Mouse (Mus musculus) layer of hippocampus, adult 2 months (tissue): ENCODE measurements around the gene Tcf7l2. TPM values are rescaled to one million over a fixed set of nuclear protein-coding genes. Genes with fewer than 3 reads are reported as not detected.

ENCODE experiments used
- DNase-seq, 2 experiments: peaks; one replicate each; pipeline ENCODE4 v3.0.0; 2022; ENCODE audit warnings: low spot score in 2 of 2
- H3K27ac ChIP-seq: fragments of 200-600 bp; 2 replicates; pipeline ENCODE4 v1.8.1; 2022
- H3K4me3 ChIP-seq: fragments of 200-600 bp; 2 replicates; pipeline ENCODE4 v1.8.1; 2022; ENCODE audit warnings: mild to moderate bottlenecking
- CTCF ChIP-seq: fragments of 200-600 bp; conservative IDR thresholded peaks from 2 replicates; pipeline ENCODE4 v1.8.1; 2022; ENCODE audit warnings: antibody characterized with exemption, mild to moderate bottlenecking, moderate library complexity
- total RNA-seq, 2 experiments: library from RNA; stranded (reverse); gene quantifications; 2 replicates each; pipeline ENCODE4 v1.2.3; 2021

The Tcf7l2 gene
- total RNA-seq, 2 experiments from 2014 or later: 9.9 to 11.3 TPM

- no peak for TF ChIP-seq CTCF
- Histone ChIP-seq H3K4me3 (no peak overlapping the region), H3K27ac (no peak overlapping the region)
- no peak for DNase-seq
Observed at GRCm38 (mm10) chr19:55969929-55970531, 228.4 kb downstream of the Tcf7l2 start.

- TF ChIP-seq CTCF: no peak
- DNase-seq: no peak
- Histone ChIP-seq H3K27ac (no peak overlapping the region), H3K4me3 (no peak overlapping the region)
Observed at GRCm38 (mm10) chr19:55976073-55976472, 234.5 kb downstream of the Tcf7l2 start.
